Mouse (Mus musculus): ENCODE measurements around the gene Gpatch8.

DNA sequence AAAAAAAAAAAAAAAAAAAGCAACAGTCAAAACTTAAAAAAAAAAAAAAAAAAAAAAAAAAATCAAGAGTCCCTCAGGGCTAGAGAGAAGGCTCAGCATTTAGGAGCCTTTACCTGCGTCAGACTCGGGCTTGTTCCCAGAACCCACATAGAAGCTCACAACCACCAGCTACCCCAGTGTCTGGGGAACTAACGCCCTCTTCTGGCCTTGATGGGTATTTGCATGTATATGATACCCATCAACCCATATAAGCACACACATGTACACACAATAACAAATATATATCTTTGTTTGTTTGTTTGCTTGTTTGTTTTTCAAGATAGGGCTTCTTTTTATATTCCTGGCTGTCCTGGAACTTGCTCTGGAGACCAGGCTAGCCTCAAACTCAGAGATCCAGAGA is 31.4 kb upstream of the Gpatch8 start:
- TF ChIP-seq CTCF (IDR thresholded peaks at IDR 0.05; ENCODE audit: low read depth, low read length) (peak; percentile 28), POLR2A (IDR thresholded peaks at IDR 0.05; ENCODE audit: insufficient read depth, low read length) (no peak), EP300 (IDR thresholded peaks at IDR 0.05; ENCODE audit: insufficient read depth, low read depth, low read length) (no peak)
